Mouse (Mus musculus): ENCODE measurements at regions not wholly inside any gene's neighbourhood (a gene's known extent, or its start where the extent isn't known, plus 50 kb on each side); places are given as distances from the start of the nearest gene placed in this dataset.
"Not testable (repeated sequence)": the region's sequence is repeated elsewhere in the genome, so short reads cannot be mapped to it uniquely, and the experiment has no call there.

DNA sequence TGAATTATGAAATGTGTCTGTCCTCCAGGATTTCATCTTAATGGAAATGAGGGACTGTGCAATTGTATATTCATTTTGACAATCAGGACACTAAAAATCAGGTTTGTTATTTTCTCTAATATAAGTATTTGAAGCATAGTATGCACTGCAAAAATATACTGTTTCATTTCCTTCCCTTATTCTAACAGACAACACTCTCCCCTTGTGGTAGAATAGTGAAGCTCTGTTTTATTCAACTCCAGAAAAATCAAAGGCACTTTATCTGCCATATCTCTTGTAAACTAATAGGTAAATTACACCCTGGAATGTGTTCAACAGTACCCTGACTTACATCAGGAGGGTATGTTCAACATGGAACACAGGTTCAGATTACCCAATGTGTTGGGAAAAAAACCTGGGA, 137.7 kb upstream of the Zfp960 start:
- DNase-seq (ENCODE audit: low spot score), result no peak

DNA sequence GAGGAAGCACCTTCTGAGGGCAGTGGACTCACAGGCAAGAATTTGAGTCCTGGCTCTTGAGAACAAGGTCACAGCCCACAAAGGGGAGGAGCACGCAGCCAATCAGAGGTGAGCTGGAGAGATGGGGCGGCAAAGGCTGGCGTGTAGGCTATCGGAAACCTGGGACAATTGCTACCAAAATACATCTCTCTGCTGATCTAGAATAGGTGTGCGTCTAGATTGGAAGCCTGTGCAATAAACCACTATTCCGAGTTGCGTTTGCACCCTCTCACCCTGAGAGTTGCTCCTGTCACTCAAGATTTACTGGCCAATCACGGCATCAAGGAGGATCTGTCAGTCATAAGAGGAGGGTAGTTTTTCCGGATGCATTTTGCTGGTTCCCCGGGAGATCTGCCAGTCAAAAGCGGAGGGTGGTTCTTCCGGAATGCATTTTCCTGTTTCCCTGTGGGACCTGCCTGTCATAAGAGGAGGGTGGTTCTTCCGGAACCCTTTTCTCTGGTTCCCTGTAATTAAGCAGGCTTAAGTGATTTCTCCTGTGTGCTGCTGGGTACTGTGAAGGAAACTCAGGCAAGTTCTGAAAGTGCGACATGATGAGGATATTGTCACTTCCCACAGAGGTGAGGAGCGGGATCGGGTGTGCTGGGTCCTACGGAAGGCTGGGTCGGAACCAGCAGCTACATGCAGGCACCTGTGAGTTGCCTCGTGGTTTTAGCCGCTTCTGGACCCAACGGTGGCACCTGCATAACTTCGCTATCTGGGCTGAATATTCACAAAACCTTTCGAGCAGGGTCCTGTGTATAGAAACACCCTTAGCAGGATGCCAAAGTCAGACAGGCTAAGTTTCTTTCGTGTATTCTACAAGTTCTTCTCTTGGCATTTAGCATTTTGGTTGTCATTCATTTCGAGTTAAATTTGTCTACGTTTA, 112.6 kb upstream of the Zfp960 start:
- peak; percentile 83 for DNase-seq (ENCODE audit: low spot score)

DNA sequence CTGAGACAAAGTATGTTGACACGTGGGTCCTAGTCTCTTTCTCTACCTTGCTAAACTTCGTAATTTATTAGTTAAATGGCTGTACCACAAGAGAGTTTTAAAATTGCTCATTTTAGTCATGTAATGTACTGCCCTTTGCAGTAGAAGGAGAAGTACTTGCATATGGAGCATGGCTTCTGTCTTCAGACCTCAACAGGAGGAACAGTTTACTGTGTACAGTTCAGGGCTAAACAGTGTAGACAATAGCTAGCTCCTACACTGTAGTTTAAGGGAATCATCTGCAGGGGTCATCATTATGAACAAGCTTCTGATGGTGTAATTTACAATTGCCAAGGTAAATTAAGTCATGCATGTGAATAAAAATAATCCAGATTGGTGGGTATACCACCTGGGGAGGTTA, 111.8 kb upstream of the Zfp960 start:
- DNase-seq (ENCODE audit: low spot score), result not testable (repeated sequence)

- not testable (repeated sequence) for DNase-seq (ENCODE audit: low spot score)
These were observed 66.7 kb upstream of the Zfp960 start for GRCm38 (mm10) chr17:16997241-16997640.

GRCm38 (mm10) chr17:17004632-17005265, 59.2 kb upstream of the Zfp960 start:
- DNase-seq (ENCODE audit: low spot score), result peak; percentile 81

- DNase-seq (ENCODE audit: low spot score), result not testable (repeated sequence)
These were observed 58.6 kb upstream of the Zfp960 start for GRCm38 (mm10) chr17:17005267-17005666.

Measured in testis, postnatal 10 days (tissue).